Mouse (Mus musculus) heart, adult 2 months (tissue): ENCODE data around the gene Serpina16. TPM values are rescaled to one million over a fixed set of nuclear protein-coding genes. Genes with fewer than 3 reads are reported as not detected.

Experiments used
- DNase-seq, 2 experiments: peaks; one replicate each; pipeline ENCODE4 v3.0.0; 2021
- H3K27ac ChIP-seq: fragments of 200-600 bp; 2 replicates; pipeline ENCODE4 v1.8.1; 2022
- H3K27me3 ChIP-seq: fragments of 200-500 bp; 2 replicates; pipeline ENCODE4 v1.6.1; 2012; ENCODE audit warnings: mild to moderate bottlenecking, low read length, inconsistent platforms, mixed read lengths; ENCODE audit not compliant: control insufficient read depth, insufficient read depth
- H3K36me3 ChIP-seq: fragments of 200-500 bp; 2 replicates; pipeline ENCODE4 v1.6.1; 2012; ENCODE audit warnings: low read length, inconsistent platforms; ENCODE audit not compliant: control insufficient read depth, insufficient read depth
- H3K4me1 ChIP-seq: fragments of 200-500 bp; 2 replicates; pipeline ENCODE4 v1.6.1; 2011; ENCODE audit warnings: low read length; ENCODE audit not compliant: control insufficient read depth, insufficient read depth
- H3K4me3 ChIP-seq: fragments of 200-600 bp; 2 replicates; pipeline ENCODE4 v1.8.1; 2022
- H3K79me2 ChIP-seq: fragments of 200-500 bp; replicated peaks from 2 replicates; pipeline ENCODE4 v1.6.1; 2012; ENCODE audit warnings: mild to moderate bottlenecking, inconsistent platforms, low read length, moderate library complexity, mixed read lengths; ENCODE audit not compliant: control insufficient read depth, insufficient read depth
- H3K9ac ChIP-seq: fragments of 200-500 bp; 2 replicates; pipeline ENCODE4 v1.6.1; 2012; ENCODE audit warnings: low read depth, mild to moderate bottlenecking, control low read depth, inconsistent platforms, low read length, mixed read lengths
- CTCF ChIP-seq: fragments of 200-600 bp; IDR thresholded peaks from 2 replicates; pipeline ENCODE4 v1.8.1; 2022; ENCODE audit warnings: antibody characterized with exemption, mild to moderate bottlenecking, moderate library complexity
- EP300 ChIP-seq: fragments of 200-500 bp; IDR thresholded peaks from 2 replicates; pipeline ENCODE4 v1.6.1; 2011; ENCODE audit warnings: low read depth, low read length, control low read depth; ENCODE audit not compliant: insufficient read depth
- POLR2A ChIP-seq: fragments of 200-500 bp; IDR thresholded peaks from 2 replicates; pipeline ENCODE4 v1.6.1; 2011; ENCODE audit warnings: mild to moderate bottlenecking, low read depth, low read length, control low read depth; ENCODE audit not compliant: insufficient read depth
- WGBS: fragments of 180-500 bp; shearing (Covaris S2); methylation state at CpG from one replicate; pipeline ENCODE4 v1.1.7; 2018; 5-methylcytosine and 5-hydroxymethylcytosine counted together
- intact Hi-C: fragments of 180-260 bp; cut with DNase I; formaldehyde crosslinking; loops from one replicate; pipeline ENCODE4 v1.15.1; 2025
- polyA plus RNA-seq: library from polyadenylated mRNA; depleted of rRNA; stranded (reverse); fragments of >200 nt; gene quantifications from 2 replicates; pipeline ENCODE4 v1.2.3, GENCODE M21; 2012
- total RNA-seq, 2 experiments: library from RNA; stranded (reverse); gene quantifications; 2 replicates each; pipeline ENCODE4 v1.2.3; 2021

Gene Serpina16
- total and polyA plus RNA-seq, 3 experiments: not detected

DNA sequence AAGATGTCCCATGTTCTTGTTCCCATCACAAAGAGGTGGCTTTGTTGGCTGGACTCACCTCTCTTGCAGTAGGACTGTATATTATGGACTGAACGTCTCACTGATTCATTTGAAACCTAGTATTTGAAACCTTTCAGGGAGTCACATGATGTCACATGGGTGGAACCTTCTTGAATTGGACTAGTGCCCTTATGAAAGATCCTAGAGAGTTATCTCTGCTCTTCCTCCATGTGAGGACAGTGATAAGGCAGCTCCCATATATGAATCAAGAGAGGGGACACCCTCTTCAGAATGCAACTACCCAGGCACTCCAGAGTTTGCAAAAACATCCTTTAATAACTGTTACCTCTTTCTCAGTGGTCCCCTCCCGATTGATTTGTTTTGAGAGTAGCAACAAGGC, 29.6 kb downstream of the Serpina16 start:
- intact Hi-C loops: no loop called here
- DNase-seq: no peak
- Histone ChIP-seq H3K36me3 (no peaks in the 10 kb centered on the region), H3K79me2 (no peaks in the 10 kb centered on the region), H3K4me1 (no peaks in the 10 kb centered on the region), H3K9ac (no peak overlapping the region), H3K27me3 (no peaks in the 10 kb centered on the region), H3K4me3 (no peak overlapping the region), H3K27ac (no peak overlapping the region)
- TF ChIP-seq CTCF (no peak), EP300 (no peak), POLR2A (no peak)
- WGBS: 64% methylated on average over 2 of the region's 2 CpGs

DNA sequence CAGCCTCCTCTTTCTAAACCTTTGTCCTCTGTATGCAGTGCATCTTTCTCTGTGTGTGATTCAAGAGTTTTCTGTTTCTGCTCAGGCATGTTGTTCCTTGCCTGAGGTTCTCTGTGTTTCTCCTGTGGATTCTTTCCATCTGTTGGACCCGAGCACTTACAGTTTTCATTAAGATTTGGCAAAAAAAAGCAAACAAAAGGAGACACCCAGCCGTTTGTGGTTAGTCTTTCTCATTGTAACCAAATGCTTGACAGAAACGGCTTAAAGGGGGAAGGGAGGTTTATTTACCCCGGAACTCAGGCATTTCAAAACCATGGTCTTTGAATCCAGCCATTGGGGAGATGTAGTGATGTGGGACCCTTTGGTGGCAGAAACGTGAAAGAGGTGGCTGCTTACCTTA, 31.3 kb downstream of the Serpina16 start:
- intact Hi-C loops: loop anchor here (5.0 kb wide), 1 partner anchor 102 kb away; no protein-coding TSS in a partner anchor

DNA sequence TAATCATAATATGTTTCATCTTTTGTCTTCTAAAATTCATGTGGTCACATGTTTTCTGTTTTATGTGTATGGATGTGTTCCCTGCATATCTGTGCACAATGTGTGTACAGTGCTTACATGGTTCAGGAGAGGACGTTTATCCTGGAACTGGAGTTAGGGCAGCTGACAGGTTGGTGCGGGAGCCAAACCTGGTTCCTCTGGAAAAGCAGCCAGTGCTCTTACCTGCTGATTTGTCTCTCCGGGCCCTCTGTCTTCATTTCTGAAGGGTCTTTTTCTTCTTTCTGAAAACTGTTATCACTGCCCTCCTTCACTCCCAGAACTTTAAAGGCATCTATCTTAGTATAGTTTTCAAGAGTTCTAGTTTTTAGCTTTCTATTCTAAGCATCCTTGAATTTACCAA, 32.1 kb downstream of the Serpina16 start:
- H3K9ac ChIP-seq: no peak overlapping the region
- TF ChIP-seq CTCF: no peak
- no peak for TF ChIP-seq POLR2A
- H3K79me2 ChIP-seq: no peaks in the 10 kb centered on the region
- WGBS: 74% methylated on average over 3 of the region's 3 CpGs
- no peaks in the 10 kb centered on the region for H3K36me3 ChIP-seq
- no peak overlapping the region for H3K27ac ChIP-seq
- H3K4me1 ChIP-seq: no peaks in the 10 kb centered on the region
- no peak overlapping the region for H3K4me3 ChIP-seq
- intact Hi-C loops: loop anchor here (5.0 kb wide), 1 partner anchor 102 kb away; no protein-coding TSS in a partner anchor
- no peak for DNase-seq
- no peaks in the 10 kb centered on the region for H3K27me3 ChIP-seq

More for the DNA sequence above, 31.3 kb downstream of the Serpina16 start:
- H3K9ac ChIP-seq: no peak overlapping the region
- H3K27me3 ChIP-seq: no peaks in the 10 kb centered on the region
- no peaks in the 10 kb centered on the region for H3K36me3 ChIP-seq
- no peak overlapping the region for H3K4me3 ChIP-seq
- TF ChIP-seq CTCF (no peak), POLR2A (no peak)
- no peaks in the 10 kb centered on the region for H3K4me1 ChIP-seq
- 29% methylated on average over 5 of the region's 5 CpGs for WGBS
- H3K79me2 ChIP-seq: no peaks in the 10 kb centered on the region
- no peak for DNase-seq
- H3K27ac ChIP-seq: no peak overlapping the region

DNA sequence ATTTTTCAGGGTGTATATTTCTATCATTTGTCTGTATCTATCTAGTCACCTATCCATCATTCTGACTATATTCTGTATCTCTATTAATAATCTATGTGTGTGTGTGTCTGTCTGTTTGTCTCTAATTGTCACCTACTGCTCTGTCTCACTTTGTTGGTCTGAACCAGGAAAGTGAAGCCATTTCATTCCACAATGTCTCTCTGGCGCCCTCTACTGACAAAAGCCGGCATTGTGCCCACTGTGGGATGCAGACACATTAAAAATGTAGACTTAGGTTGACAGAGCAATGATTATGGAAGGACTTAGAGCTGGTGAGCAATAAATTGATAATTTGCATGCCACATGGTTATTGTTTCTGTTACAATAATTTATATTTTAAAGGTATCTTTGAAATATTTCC, 32.6 kb downstream of the Serpina16 start:
- no peaks in the 10 kb centered on the region for H3K27me3 ChIP-seq
- peak; percentile 96 for TF ChIP-seq CTCF
- no peak for TF ChIP-seq POLR2A
- no peak overlapping the region for H3K27ac ChIP-seq
- H3K9ac ChIP-seq: no peak overlapping the region
- H3K4me1 ChIP-seq: no peaks in the 10 kb centered on the region
- intact Hi-C loops: loop anchor here (5.0 kb wide), 1 partner anchor 101 kb away; no protein-coding TSS in a partner anchor
- no peak overlapping the region for H3K4me3 ChIP-seq
- peak; percentile 31 to 79 for DNase-seq
- 0% methylated on average over 2 of the region's 2 CpGs for WGBS
- no peaks in the 10 kb centered on the region for H3K79me2 ChIP-seq
- H3K36me3 ChIP-seq: no peaks in the 10 kb centered on the region

DNA sequence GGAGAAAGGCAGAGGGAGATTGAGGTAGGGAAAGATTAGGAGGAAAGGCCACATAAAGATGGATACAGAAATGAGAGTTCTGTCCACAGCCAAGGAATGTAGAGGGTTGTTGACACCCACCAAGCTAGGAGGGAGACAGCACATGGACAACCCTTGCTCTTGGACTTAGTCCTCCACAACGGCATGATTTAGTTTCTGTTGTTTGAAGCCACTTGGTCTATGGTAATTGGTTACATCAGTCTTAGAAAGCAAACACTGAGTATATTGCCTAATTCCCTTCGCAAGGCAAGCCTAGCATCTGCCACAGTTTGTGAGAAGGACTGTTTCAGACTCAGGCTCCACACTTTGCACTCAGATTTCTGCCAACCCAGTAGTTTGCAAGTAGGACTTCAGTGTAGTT, 40.1 kb downstream of the Serpina16 start:
- no peak for DNase-seq
- H3K27ac ChIP-seq: no peak overlapping the region
- TF ChIP-seq POLR2A (no peak), CTCF (no peak), EP300 (no peak)
- no peaks in the 10 kb centered on the region for H3K4me1 ChIP-seq
- H3K4me3 ChIP-seq: no peak overlapping the region
- H3K36me3 ChIP-seq: no peaks in the 10 kb centered on the region
- 81% methylated on average over 2 of the region's 2 CpGs for WGBS
- no peak overlapping the region for H3K9ac ChIP-seq
- no peaks in the 10 kb centered on the region for H3K27me3 ChIP-seq
- intact Hi-C loops: no loop called here
- no peaks in the 10 kb centered on the region for H3K79me2 ChIP-seq

DNA sequence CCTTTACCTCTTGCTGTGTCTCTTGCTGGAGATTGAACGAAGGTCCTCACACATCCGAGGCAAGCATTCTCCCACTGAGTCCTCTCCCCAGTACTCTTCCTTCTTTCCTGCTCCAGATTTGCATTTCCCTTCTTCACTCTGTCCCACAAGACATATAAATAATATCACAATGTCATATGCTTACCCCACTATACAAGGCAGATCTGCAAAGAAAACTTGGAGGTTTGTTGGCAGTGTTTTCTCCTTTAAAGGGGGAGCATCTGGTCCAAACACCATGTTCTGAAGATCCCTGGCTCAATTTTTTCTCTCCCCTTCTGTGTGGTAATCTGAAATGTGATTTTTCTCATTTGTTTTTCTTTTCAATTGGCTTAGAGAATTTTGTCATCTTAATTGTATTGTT, 41.5 kb downstream of the Serpina16 start:
- Histone ChIP-seq H3K79me2 (no peaks in the 10 kb centered on the region), H3K4me3 (no peak overlapping the region), H3K27ac (no peak overlapping the region), H3K36me3 (no peaks in the 10 kb centered on the region), H3K9ac (no peak overlapping the region), H3K4me1 (no peaks in the 10 kb centered on the region), H3K27me3 (no peaks in the 10 kb centered on the region)
- no peak for DNase-seq
- intact Hi-C loops: no loop called here
- whole genome bisulfite sequencing: 76% methylated on average over 2 of the region's 2 CpGs
- no peak for TF ChIP-seq CTCF
- TF ChIP-seq EP300: no peak
- TF ChIP-seq POLR2A: no peak
